In the genomic region with DNA sequence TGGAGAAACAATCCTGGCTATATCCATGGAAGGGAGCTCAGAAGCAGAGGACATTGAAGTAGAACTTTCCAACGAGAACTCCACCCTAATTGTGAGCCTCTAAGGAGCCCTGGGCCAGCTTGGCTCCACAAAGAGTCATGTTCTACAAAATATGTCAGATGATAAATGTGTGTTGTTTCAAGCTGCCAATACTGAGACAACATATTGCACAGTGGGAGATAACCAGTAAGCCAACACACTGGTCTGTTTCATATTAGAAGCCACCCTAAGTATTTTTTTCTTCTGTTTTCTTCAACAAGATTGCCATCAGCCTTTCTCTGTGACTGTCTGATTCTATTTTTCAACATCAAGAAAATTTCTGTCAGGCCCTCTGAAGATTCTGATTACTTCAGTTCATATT, we compare ENCODE assay signal across 10 mouse cellular contexts.
"Had no signal": no experiment of that assay in that cellular context is flagged by ENCODE, and none has a peak within 500 bp of the region (broad histone marks: within the 10 kb centered on the region; RNA-seq: fewer than 3 reads in every experiment).

No protein-coding gene starts in this region.

- ATAC-seq: midbrain, embryonic 15.5 days had no signal

- DNase-seq: lung, adult 18-20 months; lung, embryonic 14.5 days; lung, postnatal 10 days; lung, postnatal 36 days; right cerebral cortex, postnatal 14 days; spleen, adult 18-20 months; thymus, adult 18-20 months; thymus, postnatal 14 days; thymus, postnatal 36 days had no signal
